Mouse (Mus musculus) hindbrain, embryonic 16.5 days (tissue): ENCODE data around the gene Tmem108. TPM values are rescaled to one million over a fixed set of nuclear protein-coding genes. Genes with fewer than 3 reads are reported as not detected.
A peak's percentile ranks its signal among the peaks of the same experiment; 100 is the strongest.

Experiments used
- ATAC-seq: fragments of 200-750 bp; cut with Nextera tagmentation; 2 replicates; pipeline ENCODE4 v1.8.0; 2017; ENCODE audit warnings: moderate TSS enrichment, moderate library complexity
- H3K27ac ChIP-seq: fragments of 300-500 bp; sonication (generic); 2 replicates; pipeline ENCODE4 v1.5.1; 2014; ENCODE audit warnings: low read depth, mild to moderate bottlenecking, control low read depth, low read length, moderate library complexity
- H3K27me3 ChIP-seq: fragments of 300-500 bp; sonication (generic); replicated peaks from 2 replicates; pipeline ENCODE4 v1.6.1; 2014; ENCODE audit warnings: low read length; ENCODE audit not compliant: control insufficient read depth, insufficient read depth
- H3K36me3 ChIP-seq: fragments of 300-500 bp; sonication (generic); 2 replicates; pipeline ENCODE4 v1.6.1; 2014; ENCODE audit warnings: mild to moderate bottlenecking, low read length, moderate library complexity, mixed read lengths; ENCODE audit not compliant: control insufficient read depth, insufficient read depth
- H3K4me1 ChIP-seq: fragments of 300-500 bp; sonication (generic); 2 replicates; pipeline ENCODE4 v1.6.1; 2014; ENCODE audit warnings: low read depth, low read length; ENCODE audit not compliant: control insufficient read depth, insufficient read depth
- H3K4me2 ChIP-seq: fragments of 300-500 bp; sonication (generic); 2 replicates; pipeline ENCODE4 v1.6.1; 2014; ENCODE audit warnings: mild to moderate bottlenecking, low read length, control low read depth, moderate library complexity
- H3K4me3 ChIP-seq: fragments of 300-500 bp; sonication (generic); 2 replicates; pipeline ENCODE4 v1.5.1; 2014; ENCODE audit warnings: mild to moderate bottlenecking, low read length, control low read depth, moderate library complexity
- H3K9ac ChIP-seq: fragments of 300-500 bp; sonication (generic); 2 replicates; pipeline ENCODE4 v1.6.1; 2014; ENCODE audit warnings: low read depth, mild to moderate bottlenecking, control low read depth, low read length, moderate library complexity
- H3K9me3 ChIP-seq: fragments of 300-500 bp; sonication (generic); 2 replicates; pipeline ENCODE4 v1.6.1; 2014; ENCODE audit warnings: mild to moderate bottlenecking, low read length, moderate library complexity; ENCODE audit not compliant: control insufficient read depth
- WGBS: fragments of 180-500 bp; shearing (Covaris S2); extraction: QIAGEN DNeasy Blood & Tissue Kit; methylation state at CpG from one replicate; pipeline ENCODE4 v1.1.7; 2014; 5-methylcytosine and 5-hydroxymethylcytosine counted together
- polyA plus RNA-seq: library from polyadenylated mRNA; unstranded; fragments of >200 nt; fragmentation: Nextera tagmentation; extraction: Ambion mirVana; gene quantifications from 2 replicates; pipeline ENCODE4 v1.2.1, GENCODE M21; 2015

Tmem108 gene
- polyA plus RNA-seq, 1 experiment from 2014 or later, result 29.3 TPM

GRCm38 (mm10) chr9:103489096-103489495, 272.5 kb downstream of the Tmem108 start:
- Histone ChIP-seq H3K9ac (no peak overlapping the region), H3K4me1 (peaks cover 7% of the 10 kb centered on the region; the same call in 1 of the 2 replicates), H3K27ac (no peak overlapping the region), H3K4me3 (no peak overlapping the region), H3K9me3 (no peaks in the 10 kb centered on the region), H3K4me2 (no peak overlapping the region), H3K36me3 (no peaks in the 10 kb centered on the region), H3K27me3 (no peaks in the 10 kb centered on the region)
- 60% methylated on average over 7 of the region's 7 CpGs for whole genome bisulfite sequencing
- ATAC-seq, result no peak

DNA sequence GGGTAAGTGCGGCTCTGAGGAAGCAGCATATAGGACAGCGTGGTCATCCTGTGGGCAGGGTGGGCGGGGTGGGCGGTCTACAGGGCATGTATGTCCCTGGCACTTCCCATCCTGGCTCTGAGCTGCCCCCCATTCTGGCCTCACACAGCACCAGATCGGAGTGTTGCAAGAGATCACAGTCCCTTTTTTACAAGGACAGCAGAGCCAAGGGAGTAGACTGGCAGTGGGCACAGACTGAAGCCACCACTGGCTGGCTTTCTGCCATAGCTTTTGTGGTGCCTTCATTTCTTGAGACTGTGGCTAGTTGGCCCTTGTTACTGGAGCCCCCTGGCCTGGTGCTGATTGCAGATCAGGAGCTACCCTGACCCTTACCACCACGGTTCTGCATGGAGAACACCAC, 275.4 kb downstream of the Tmem108 start:
- no peak for ATAC-seq
- 76% methylated on average over 6 of the region's 6 CpGs for WGBS
- Histone ChIP-seq H3K36me3 (no peaks in the 10 kb centered on the region), H3K27ac (no peak overlapping the region), H3K4me2 (no peak overlapping the region), H3K9me3 (no peaks in the 10 kb centered on the region), H3K27me3 (no peaks in the 10 kb centered on the region), H3K4me3 (no peak overlapping the region), H3K9ac (no peak overlapping the region), H3K4me1 (peaks cover 6% of the 10 kb centered on the region; the same call in 1 of the 2 replicates)

DNA sequence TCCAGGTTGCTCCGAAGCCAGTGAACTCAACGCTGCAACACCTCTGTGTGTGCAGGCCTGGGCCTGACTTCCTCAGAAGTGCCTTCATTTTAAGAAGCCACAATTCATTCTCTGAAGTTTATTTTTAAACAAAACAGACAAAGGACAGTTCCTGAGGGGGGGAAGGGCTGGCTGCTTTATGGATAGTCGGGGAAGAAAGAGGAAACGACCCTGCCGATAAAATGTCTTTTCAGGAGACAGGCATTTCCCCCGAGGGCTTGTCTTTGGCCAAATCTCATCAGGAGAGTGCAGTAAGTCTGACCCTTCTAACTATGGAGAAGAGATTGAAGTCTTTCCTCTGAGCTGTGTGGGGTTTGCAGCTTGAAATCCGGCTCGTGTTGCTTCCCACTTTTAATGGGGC, 276.0 kb downstream of the Tmem108 start:
- H3K4me3 ChIP-seq, result no peak overlapping the region
- H3K9ac ChIP-seq, result no peak overlapping the region
- no peaks in the 10 kb centered on the region for H3K27me3 ChIP-seq
- no peak overlapping the region for H3K27ac ChIP-seq
- no peaks in the 10 kb centered on the region for H3K36me3 ChIP-seq
- no peak for ATAC-seq
- no peaks in the 10 kb centered on the region for H3K9me3 ChIP-seq
- H3K4me1 ChIP-seq, result peaks cover 12% of the 10 kb centered on the region
- WGBS, result 44% methylated on average over 8 of the region's 8 CpGs
- H3K4me2 ChIP-seq, result no peak overlapping the region

GRCm38 (mm10) chr9:103480603-103481220, 280.9 kb downstream of the Tmem108 start:
- peak; percentile 46 for ATAC-seq
- no peak overlapping the region for H3K9ac ChIP-seq
- H3K4me2 ChIP-seq, result no peak overlapping the region
- H3K27ac ChIP-seq, result no peak overlapping the region
- 33% methylated on average over 8 of the region's 8 CpGs for WGBS
- H3K4me3 ChIP-seq, result no peak overlapping the region
- H3K4me1 ChIP-seq, result peaks cover 8% of the 10 kb centered on the region
- no peaks in the 10 kb centered on the region for H3K36me3 ChIP-seq
- H3K27me3 ChIP-seq, result peaks cover 3% of the 10 kb centered on the region; the same call in 1 of the 2 replicates
- no peaks in the 10 kb centered on the region for H3K9me3 ChIP-seq

GRCm38 (mm10) chr9:103480044-103480576, 281.5 kb downstream of the Tmem108 start, which contains the start of gene Bfsp2:
TSS of gene Bfsp2 (minus strand) at chr9:103480420.
- Histone ChIP-seq H3K9me3 (no peaks in the 10 kb centered on the region), H3K9ac (no peak within 1 kb of the TSS), H3K27ac (no peak within 1 kb of the TSS), H3K4me3 (no peak within 1 kb of the TSS), H3K27me3 (peaks cover 3% of the 10 kb centered on the region; the same call in 1 of the 2 replicates), H3K4me2 (no peak within 1 kb of the TSS), H3K4me1 (peaks cover 8% of the 10 kb centered on the region), H3K36me3 (no peaks in the 10 kb centered on the region)
- peak; percentile 66; the same call in 1 of the 2 replicates for ATAC-seq
- 57% methylated on average over 9 of the region's 9 CpGs for WGBS

- Histone ChIP-seq H3K9ac (no peak overlapping the region), H3K9me3 (no peaks in the 10 kb centered on the region), H3K4me1 (peaks cover 16% of the 10 kb centered on the region), H3K4me2 (no peak overlapping the region), H3K36me3 (no peaks in the 10 kb centered on the region), H3K27ac (no peak overlapping the region), H3K27me3 (peaks cover 3% of the 10 kb centered on the region), H3K4me3 (no peak overlapping the region)
- WGBS, result 80% methylated on average over 6 of the region's 6 CpGs
- no peak for ATAC-seq
These were observed 286.2 kb downstream of the Tmem108 start for GRCm38 (mm10) chr9:103475414-103475813.

GRCm38 (mm10) chr9:103473915-103474688, 287.5 kb downstream of the Tmem108 start:
- no peaks in the 10 kb centered on the region; the same call in 1 of the 2 replicates for H3K27me3 ChIP-seq
- H3K9me3 ChIP-seq, result no peaks in the 10 kb centered on the region
- no peaks in the 10 kb centered on the region for H3K36me3 ChIP-seq
- peak overlapping the region; percentile 70; the same call in 1 of the 2 replicates for H3K27ac ChIP-seq
- peak; percentile 53 for ATAC-seq
- peaks cover 16% of the 10 kb centered on the region for H3K4me1 ChIP-seq
- peak overlapping the region; percentile 38 for H3K4me2 ChIP-seq
- H3K9ac ChIP-seq, result no peak overlapping the region
- 17% methylated on average over 13 of the region's 13 CpGs for WGBS
- H3K4me3 ChIP-seq, result no peak overlapping the region

- Histone ChIP-seq H3K4me3 (no peak overlapping the region), H3K36me3 (no peaks in the 10 kb centered on the region), H3K27ac (no peak overlapping the region), H3K4me1 (peaks cover 16% of the 10 kb centered on the region), H3K27me3 (no peaks in the 10 kb centered on the region; the same call in 1 of the 2 replicates), H3K9me3 (no peaks in the 10 kb centered on the region), H3K4me2 (peak overlapping the region; percentile 18; the same call in 1 of the 2 replicates), H3K9ac (no peak overlapping the region)
- no peak for ATAC-seq
- WGBS, result 22% methylated on average over 11 of the region's 11 CpGs
These were observed 289.9 kb downstream of the Tmem108 start for GRCm38 (mm10) chr9:103471784-103472183.

GRCm38 (mm10) chr9:103469516-103469915, 292.1 kb downstream of the Tmem108 start:
- WGBS, result 70% methylated on average over 5 of the region's 5 CpGs
- no peak overlapping the region for H3K9ac ChIP-seq
- H3K4me3 ChIP-seq, result no peak overlapping the region
- no peaks in the 10 kb centered on the region for H3K36me3 ChIP-seq
- no peaks in the 10 kb centered on the region; the same call in 1 of the 2 replicates for H3K27me3 ChIP-seq
- no peak overlapping the region for H3K4me2 ChIP-seq
- H3K9me3 ChIP-seq, result no peaks in the 10 kb centered on the region
- no peak for ATAC-seq
- peaks cover 22% of the 10 kb centered on the region for H3K4me1 ChIP-seq
- H3K27ac ChIP-seq, result no peak overlapping the region
